Mouse (Mus musculus): ENCODE measurements around the gene Ugt3a2.

Gene Ugt3a2

GRCm38 (mm10) chr15:9335341-9335740 is at the start of gene Ugt3a2:
Gene Ugt3a2 (plus strand): TSS chr15:9335550.
- no peak for DNase-seq (ENCODE audit: low spot score)

GRCm38 (mm10) chr15:9289660-9290059 is 45.7 kb upstream of the Ugt3a2 start:
- DNase-seq (ENCODE audit: low spot score), result no peak

GRCm38 (mm10) chr15:9305978-9306692 is 29.2 kb upstream of the Ugt3a2 start:
- DNase-seq (ENCODE audit: low spot score), result no peak

GRCm38 (mm10) chr15:9334596-9334995 is 754 bp upstream of the Ugt3a2 start:
- DNase-seq (ENCODE audit: low spot score), result no peak

GRCm38 (mm10) chr15:9336616-9337015 is 1.3 kb downstream of the Ugt3a2 start:
- DNase-seq (ENCODE audit: low spot score), result no peak

- no peak for DNase-seq (ENCODE audit: low spot score)
Measured at GRCm38 (mm10) chr15:9337021-9337420, 1.7 kb downstream of the Ugt3a2 start.

GRCm38 (mm10) chr15:9348739-9349138 is 13.4 kb downstream of the Ugt3a2 start:
- no peak for DNase-seq (ENCODE audit: low spot score)

- DNase-seq (ENCODE audit: low spot score), result no peak
Measured at GRCm38 (mm10) chr15:9362801-9363200, 27.5 kb downstream of the Ugt3a2 start.

- DNase-seq (ENCODE audit: low spot score), result no peak
Measured at GRCm38 (mm10) chr15:9368774-9369173, 33.4 kb downstream of the Ugt3a2 start.

- DNase-seq (ENCODE audit: low spot score), result no peak
Measured at GRCm38 (mm10) chr15:9376281-9376680, 40.9 kb downstream of the Ugt3a2 start.

GRCm38 (mm10) chr15:9409475-9409874 is 74.1 kb downstream of the Ugt3a2 start:
- DNase-seq (ENCODE audit: low spot score), result no peak

Measured in T-cell, adult 2 months (primary cell).